ENCODE assay signal across 30 mouse cellular contexts in genomic region chr5:23948071-23948470, GRCm38 (mm10).
"Had no signal": no experiment of that assay in that cellular context is flagged by ENCODE, and none has a peak within 500 bp of the region (broad histone marks: within the 10 kb centered on the region; RNA-seq: fewer than 3 reads in every experiment).

No protein-coding gene starts in this region.

- DNase-seq: heart, postnatal 10 days; heart, postnatal 14 days; heart, postnatal 36 days; heart, postnatal 4 days; kidney, adult 11 months; kidney, adult 18-20 months; kidney, adult 2 months; kidney, adult 8-10 months; kidney, adult 9 months; kidney, postnatal 10 days; kidney, postnatal 14 days; kidney, postnatal 25 days; kidney, postnatal 36 days; kidney, postnatal 4 days; layer of hippocampus, adult 9-11 months; layer of hippocampus, postnatal 36 days had no signal

- H3K27me3 ChIP-seq: heart, embryonic 12.5 days; heart, embryonic 13.5 days; heart, embryonic 15.5 days; hindbrain, embryonic 12.5 days; hindbrain, embryonic 13.5 days; hindbrain, embryonic 15.5 days; intestine, embryonic 15.5 days; kidney, embryonic 15.5 days had no signal

- H3K4me3 ChIP-seq: heart, embryonic 12.5 days; heart, embryonic 13.5 days; heart, embryonic 15.5 days; hindbrain, embryonic 10.5 days; hindbrain, embryonic 12.5 days; hindbrain, embryonic 13.5 days; hindbrain, embryonic 15.5 days; intestine, embryonic 15.5 days; kidney, embryonic 15.5 days; layer of hippocampus, adult 2 months; left cerebral cortex, adult 2 months had no signal

- H3K9ac ChIP-seq: heart, embryonic 12.5 days; heart, embryonic 13.5 days; heart, embryonic 15.5 days; hindbrain, embryonic 12.5 days; hindbrain, embryonic 13.5 days; hindbrain, embryonic 14.5 days; hindbrain, embryonic 15.5 days; intestine, embryonic 15.5 days; kidney, embryonic 15.5 days had no signal

- H3K27ac ChIP-seq: heart, embryonic 13.5 days; heart, embryonic 15.5 days; hindbrain, embryonic 10.5 days; hindbrain, embryonic 12.5 days; hindbrain, embryonic 13.5 days; hindbrain, embryonic 14.5 days; hindbrain, embryonic 15.5 days; hindbrain, postnatal 0 days; intestine, embryonic 15.5 days; kidney, embryonic 15.5 days; kidney, postnatal 0 days; layer of hippocampus, adult 2 months; left cerebral cortex, adult 2 months had no signal

- H3K36me3 ChIP-seq: heart, embryonic 12.5 days; heart, embryonic 13.5 days; heart, embryonic 15.5 days; hindbrain, embryonic 10.5 days; hindbrain, embryonic 12.5 days; hindbrain, embryonic 13.5 days; hindbrain, embryonic 15.5 days; intestine, embryonic 15.5 days; kidney, embryonic 15.5 days had no signal

- H3K4me1 ChIP-seq: heart, embryonic 12.5 days; heart, embryonic 13.5 days; heart, embryonic 15.5 days; hindbrain, embryonic 10.5 days; hindbrain, embryonic 12.5 days; hindbrain, embryonic 13.5 days; hindbrain, embryonic 15.5 days; intestine, embryonic 15.5 days; kidney, embryonic 15.5 days had no signal
